7 mouse cellular contexts compared by ENCODE assay signal in the genomic region with DNA sequence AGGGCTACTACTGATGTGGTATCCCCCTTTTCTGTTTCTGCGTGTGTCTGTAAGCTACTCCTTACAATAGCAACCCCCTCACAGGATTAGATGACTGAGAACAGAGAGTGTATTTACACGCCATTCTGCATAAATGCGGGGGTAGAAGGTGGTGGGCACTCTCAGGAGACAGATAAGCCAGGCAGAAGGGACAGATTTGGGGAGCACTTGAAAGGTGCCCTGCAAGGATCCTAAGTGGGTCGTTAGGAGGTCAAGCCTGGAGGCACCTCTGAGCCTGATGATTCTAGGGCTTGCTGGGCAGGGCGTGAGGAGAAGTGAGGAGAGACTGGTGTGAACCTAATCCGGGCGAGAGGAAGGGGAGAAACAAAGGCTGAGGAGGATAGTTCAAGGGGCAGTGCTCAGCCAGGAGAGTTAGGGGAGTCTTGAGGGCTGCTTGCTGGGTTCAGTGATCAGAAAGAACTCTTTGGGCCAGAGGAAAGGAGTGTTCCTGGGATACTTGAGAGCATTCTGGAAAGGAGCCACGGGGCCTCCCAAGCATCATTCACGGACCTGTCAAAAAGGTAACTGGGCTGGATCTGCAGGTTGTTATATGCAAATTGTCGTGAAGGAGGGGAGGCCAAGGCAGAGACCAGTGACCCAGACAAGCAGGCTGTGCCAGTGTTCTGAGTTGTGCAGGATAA. TPM values are rescaled to one million over a fixed set of nuclear protein-coding genes. Genes with fewer than 3 reads are reported as not detected.
DNase-seq lines count a peak whose midpoint lies in the region; ATAC-seq lines count a peak whose summit lies in the region.

No protein-coding gene starts in this region.

- H3K4me2 ChIP-seq in kidney, embryonic 16.5 days (replicated peaks; ENCODE audit: low read depth, low read length) = peak overlapping the region; percentile 84

- peak; percentile 4; the same call in 1 of the 2 replicates for ATAC-seq in kidney, embryonic 16.5 days (ENCODE audit: low FRiP score, low TSS enrichment)

- 4% methylated on average over 10 of the region's 10 CpGs for WGBS in kidney, embryonic 16.5 days

- H3K27ac ChIP-seq in kidney, embryonic 16.5 days (ENCODE audit: low read length) = peak overlapping the region; percentile 71

- no peaks in the 10 kb centered on the region for H3K27me3 ChIP-seq in kidney, embryonic 16.5 days (ENCODE audit: insufficient read depth, low read length)

- H3K36me3 ChIP-seq in kidney, embryonic 16.5 days (ENCODE audit: insufficient read depth, low read length) = peaks cover 40% of the 10 kb centered on the region

- H3K4me1 ChIP-seq in kidney, embryonic 16.5 days (ENCODE audit: insufficient read depth, low read length) = peaks cover 8% of the 10 kb centered on the region

- H3K9ac ChIP-seq in kidney, embryonic 16.5 days (replicated peaks; ENCODE audit: low read length) = peak overlapping the region; percentile 76

- peak overlapping the region; percentile 67 for H3K4me3 ChIP-seq in kidney, embryonic 16.5 days (ENCODE audit: low read length)

- 0 out of 2 replicates have a peak, but pooled peaks cover 5% of the 10 kb centered on the region for H3K9me3 ChIP-seq in kidney, embryonic 16.5 days (ENCODE audit: low read length)

- DNase-seq in urinary bladder, adult 18-20 months (ENCODE audit: low spot score in 2 of 2) = peak; percentile 34 to 60
- DNase-seq in urinary bladder, postnatal 4 days (ENCODE audit: low spot score in 2 of 2) = no peak
- DNase-seq in fat pad, adult 2 months (ENCODE audit: extremely low read depth, low read depth, low spot score) = peak; percentile 34
- DNase-seq in mesoderm, embryonic 11.5 days (ENCODE audit: low read depth, low spot score) = peak; percentile 11
- no peak for DNase-seq in natural killer cell, adult 2 months (ENCODE audit: low spot score in 2 of 2)
- DNase-seq in c-Kit-positive CD71-positive TER-119-positive erythroid progenitor cells, embryonic 14.5 days (ENCODE audit: low spot score) = no peak

RNA-seq across cellular contexts. Expression of gene Ctu1, which starts 0.9 kb away (rescaled TPM):
- polyA plus RNA-seq in kidney, embryonic 16.5 days (2015; fragmentation: Nextera tagmentation; extraction: Ambion mirVana) = 15.7 and 19.7 TPM in 2 replicates

RNA-seq across cellular contexts. Expression of gene Siglece, which starts 12.8 kb away (rescaled TPM):
- 0.64 and 1.3 TPM in 2 replicates for polyA plus RNA-seq in kidney, embryonic 16.5 days (2015; fragmentation: Nextera tagmentation; extraction: Ambion mirVana)

RNA-seq across cellular contexts. Expression of gene Klk14, which starts 17.5 kb away (rescaled TPM):
- polyA plus RNA-seq in kidney, embryonic 16.5 days (2015; fragmentation: Nextera tagmentation; extraction: Ambion mirVana) = not detected in 2 replicates

RNA-seq across cellular contexts. Expression of gene Ceacam18, which starts 38.2 kb away (rescaled TPM):
- polyA plus RNA-seq in kidney, embryonic 16.5 days (2015; fragmentation: Nextera tagmentation; extraction: Ambion mirVana) = not detected in 2 replicates

RNA-seq across cellular contexts. Expression of gene Klk13, which starts 39.6 kb away (rescaled TPM):
- polyA plus RNA-seq in kidney, embryonic 16.5 days (2015; fragmentation: Nextera tagmentation; extraction: Ambion mirVana) = 0.29 and 0.58 TPM in 2 replicates

Comparison
In these comparisons a context has a peak if more than half of its experiments do, and no peak if none do; other contexts are left out.
1. DNase-seq: peak in urinary bladder, adult 18-20 months (2 of 2), fat pad, adult 2 months (single experiment) and mesoderm, embryonic 11.5 days (single experiment); none in urinary bladder, postnatal 4 days (0 of 2), natural killer cell, adult 2 months (0 of 2) and c-Kit-positive CD71-positive TER-119-positive erythroid progenitor cells, embryonic 14.5 days (single experiment).